Mouse (Mus musculus) heart, adult 2 months (tissue): ENCODE measurements at regions not wholly inside any gene's neighbourhood (a gene's known extent, or its start where the extent isn't known, plus 50 kb on each side); places are given as distances from the start of the nearest gene placed in this dataset.

ENCODE experiments used
- CTCF ChIP-seq: fragments of 200-600 bp; IDR thresholded peaks from 2 replicates; pipeline ENCODE4 v1.8.1; 2022; ENCODE audit warnings: antibody characterized with exemption, mild to moderate bottlenecking, moderate library complexity
- POLR2A ChIP-seq: fragments of 200-500 bp; IDR thresholded peaks from 2 replicates; pipeline ENCODE4 v1.6.1; 2011; ENCODE audit warnings: mild to moderate bottlenecking, low read depth, low read length, control low read depth; ENCODE audit not compliant: insufficient read depth

GRCm38 (mm10) chr12:110378302-110378701 is 68.6 kb upstream of the Ppp2r5c start:
- TF ChIP-seq POLR2A = no peak
- no peak for TF ChIP-seq CTCF
